Mouse (Mus musculus): ENCODE results near the gene Echs1.
A peak's percentile ranks its signal among the peaks of the same experiment; 100 is the strongest.

Gene Echs1

DNA sequence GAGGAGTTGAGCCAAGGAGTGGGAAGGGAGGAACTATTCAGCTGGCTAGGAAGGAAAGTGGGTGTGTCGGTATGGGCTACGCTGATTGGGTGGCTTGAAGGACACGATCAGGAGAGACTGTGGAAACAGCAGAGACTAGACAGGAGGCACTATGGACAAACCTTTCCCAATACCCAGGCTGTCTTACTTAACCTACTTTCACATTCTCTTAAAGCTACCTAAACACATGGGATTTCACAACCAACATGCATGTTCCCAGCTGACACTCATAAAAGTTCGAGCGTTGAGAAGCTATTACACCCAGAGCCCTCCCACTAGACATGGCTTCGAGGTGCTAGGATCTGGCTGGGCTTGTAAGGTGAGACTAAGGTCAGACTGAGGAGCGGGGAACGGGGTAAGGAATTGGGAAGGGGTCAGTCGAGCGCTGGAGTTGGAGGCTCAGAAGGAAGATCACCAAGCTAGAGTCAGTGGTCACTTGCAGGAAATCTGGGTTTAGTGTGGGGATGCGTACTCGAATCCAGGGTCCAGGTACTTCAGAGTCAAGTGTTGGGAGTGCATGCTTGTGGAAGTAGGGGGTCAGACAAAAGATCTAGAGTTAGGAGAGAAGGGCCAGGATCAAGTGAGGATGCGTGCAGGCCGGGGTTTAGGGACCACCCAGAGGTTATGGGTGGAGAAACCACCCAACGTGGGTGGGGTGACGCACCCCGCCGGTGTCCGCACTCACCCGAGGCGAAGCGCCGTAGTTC lies 520 bp downstream of the Echs1 start, which contains the start of gene Paox:
Paox (plus strand) TSS at position 217 of the 746 bp plus-strand sequence.
- peak; percentile 86 for DNase-seq

DNA sequence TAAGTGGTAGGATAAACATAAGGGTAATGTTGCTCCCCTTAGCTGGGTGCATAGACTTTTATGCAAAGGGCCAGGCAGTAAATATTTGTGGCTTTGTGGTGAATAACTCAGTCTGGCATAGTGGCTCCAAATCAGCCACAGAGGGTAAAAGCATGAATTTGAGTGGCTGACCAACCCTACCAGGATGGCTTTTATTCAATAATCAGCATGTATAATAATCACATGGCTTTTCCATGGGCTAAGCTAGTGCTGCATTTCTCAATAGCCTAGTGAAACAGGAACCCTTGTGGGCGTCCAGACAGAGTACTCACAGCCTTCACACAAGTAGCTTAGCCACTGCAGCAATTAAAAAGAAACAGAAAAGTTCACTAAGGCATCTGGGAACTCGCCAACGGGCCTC lies 4.3 kb downstream of the Echs1 start:
- DNase-seq: no peak

DNA sequence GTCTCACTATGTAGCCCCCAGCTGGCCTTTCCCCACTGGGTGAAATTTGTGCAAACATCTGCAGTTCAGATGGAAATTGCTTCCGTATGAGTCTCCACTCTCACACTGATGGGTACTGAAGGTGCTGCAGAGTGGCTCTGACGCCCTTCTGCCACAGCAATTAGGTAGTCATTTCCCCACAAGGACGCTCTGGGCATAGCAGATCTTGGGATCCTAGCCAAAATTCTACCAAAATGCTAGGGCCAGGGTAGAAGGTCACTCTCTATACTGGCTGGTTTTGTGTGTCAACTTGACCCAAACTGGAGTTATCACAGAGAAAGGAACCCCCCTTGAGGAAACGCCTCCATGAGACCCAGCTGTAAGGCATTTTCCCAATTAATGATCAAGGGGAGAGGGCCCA lies 12.3 kb downstream of the Echs1 start:
- DNase-seq: no peak

DNA sequence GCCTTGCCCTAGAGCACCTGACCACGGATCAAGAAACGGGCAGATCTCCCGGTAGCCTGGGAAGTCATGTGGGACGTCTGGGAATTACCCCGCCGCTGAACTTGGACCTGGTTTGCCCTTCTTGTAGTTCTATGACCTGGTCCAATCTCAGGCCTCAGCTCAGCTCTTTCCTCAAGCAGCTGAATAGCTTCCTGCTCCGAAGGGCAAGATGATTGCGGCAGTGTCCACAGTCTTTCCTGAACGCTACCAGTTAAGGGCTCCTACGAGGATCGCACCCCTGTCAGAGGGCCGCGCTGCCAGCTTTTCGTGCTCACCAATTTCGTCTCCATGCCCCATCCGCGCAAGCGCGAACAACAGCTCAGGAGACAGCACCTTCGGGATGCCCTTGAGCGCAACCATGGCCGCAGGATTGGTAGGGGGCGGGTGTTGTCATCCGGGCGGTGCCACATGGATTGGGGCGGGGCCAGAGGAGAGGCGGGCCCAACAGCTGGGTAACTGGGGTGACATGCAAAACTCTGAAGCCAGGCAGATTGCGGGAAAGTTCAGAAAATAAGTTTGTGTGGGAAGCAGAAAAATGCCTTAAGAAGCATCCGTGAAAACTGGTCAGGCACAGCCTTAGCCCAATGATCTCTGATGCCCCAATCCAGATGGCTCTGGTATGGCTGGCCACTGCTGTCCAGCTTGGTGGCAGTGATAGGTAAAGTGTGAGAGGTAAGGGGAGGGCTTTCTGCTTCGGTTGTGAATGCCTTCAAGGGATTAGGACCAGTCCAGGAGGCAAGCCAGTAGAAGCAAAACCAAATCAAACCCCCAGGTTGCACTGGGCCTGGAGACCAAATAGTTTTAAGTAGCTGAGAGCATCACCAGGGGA lies 14.0 kb downstream of the Echs1 start, which contains the start of gene Fuom:
Fuom (minus strand) TSS at position 449 of the 868 bp plus-strand sequence.
- DNase-seq: peak; percentile 95

DNA sequence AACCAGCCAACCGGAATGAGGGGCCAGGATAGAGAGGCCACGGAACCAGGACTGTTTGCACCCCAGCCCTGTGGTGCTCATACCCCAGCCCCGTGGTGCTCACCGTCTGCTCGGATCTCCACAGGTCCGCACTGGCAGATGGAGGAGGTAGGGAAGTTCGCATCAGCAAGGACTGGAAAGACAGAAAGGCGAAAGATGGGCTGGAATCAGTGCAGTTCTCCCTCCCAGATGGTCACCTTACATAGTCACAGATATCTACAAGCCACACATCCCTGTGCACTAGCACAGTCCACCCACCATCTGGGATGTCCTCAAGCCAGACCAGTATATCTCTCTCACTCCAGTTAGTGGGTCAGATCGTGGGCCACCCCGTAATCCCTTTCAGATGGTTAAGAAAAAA lies 14.8 kb downstream of the Echs1 start:
- no peak for DNase-seq

DNA sequence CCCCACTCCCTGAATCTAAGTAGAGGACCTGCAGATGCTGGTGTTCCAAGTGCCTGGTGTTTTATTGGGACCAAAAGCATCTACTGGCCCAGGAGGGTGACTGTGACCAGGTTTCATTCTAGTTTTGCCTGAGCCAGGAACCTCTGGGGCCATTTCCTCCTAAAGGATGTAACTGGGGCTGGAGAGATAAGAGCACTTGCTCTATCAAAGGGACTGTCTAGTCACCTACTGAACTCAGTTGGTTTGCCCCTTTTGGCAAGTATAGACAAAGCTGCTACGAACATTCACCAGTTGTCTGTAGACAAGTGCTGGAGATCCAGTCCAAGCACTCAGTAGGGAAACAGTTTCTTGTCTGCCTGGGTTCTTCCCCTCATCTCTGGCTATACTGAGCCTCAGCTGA lies 17.8 kb downstream of the Echs1 start:
- DNase-seq: no peak

DNA sequence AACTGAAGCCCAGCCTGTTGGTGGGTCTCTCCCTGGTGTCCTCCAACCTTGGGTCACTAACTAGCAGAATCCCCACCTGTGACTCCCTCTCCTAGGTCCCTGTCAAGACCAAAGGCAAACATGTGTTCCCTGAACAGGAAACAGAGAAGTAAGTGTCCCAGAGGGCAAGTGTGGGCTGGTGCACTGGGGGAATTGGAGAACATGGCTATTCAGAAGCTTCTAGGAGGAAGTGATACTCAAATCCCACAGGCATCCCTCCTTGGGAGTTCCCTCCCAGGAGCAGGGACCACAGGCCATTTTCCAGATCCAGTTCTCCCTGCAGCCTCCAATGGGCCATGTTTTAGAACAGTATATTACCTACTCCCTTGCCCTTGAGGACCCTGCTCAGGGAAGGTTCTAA lies 20.2 kb downstream of the Echs1 start:
- no peak for DNase-seq

DNA sequence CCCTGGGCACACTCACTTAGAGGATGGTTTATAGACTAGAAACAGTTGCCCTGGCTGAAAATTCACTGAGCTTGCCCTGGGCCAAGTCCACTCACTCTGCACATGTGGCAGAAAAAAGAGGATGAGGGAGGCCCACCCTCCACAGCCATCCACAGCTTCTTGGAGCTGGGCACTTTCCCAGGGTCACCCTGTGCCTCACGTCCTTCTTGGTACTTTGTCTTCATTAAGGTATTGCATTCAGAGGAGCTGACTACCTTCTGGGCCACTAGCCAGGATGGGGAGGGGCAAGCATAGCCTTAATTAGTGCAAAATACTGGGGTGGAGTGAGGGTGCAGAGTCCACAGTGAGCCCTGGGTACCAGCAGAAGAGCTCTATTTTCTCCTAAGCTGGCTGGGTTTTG lies 20.7 kb downstream of the Echs1 start:
- DNase-seq: peak; percentile 91

DNA sequence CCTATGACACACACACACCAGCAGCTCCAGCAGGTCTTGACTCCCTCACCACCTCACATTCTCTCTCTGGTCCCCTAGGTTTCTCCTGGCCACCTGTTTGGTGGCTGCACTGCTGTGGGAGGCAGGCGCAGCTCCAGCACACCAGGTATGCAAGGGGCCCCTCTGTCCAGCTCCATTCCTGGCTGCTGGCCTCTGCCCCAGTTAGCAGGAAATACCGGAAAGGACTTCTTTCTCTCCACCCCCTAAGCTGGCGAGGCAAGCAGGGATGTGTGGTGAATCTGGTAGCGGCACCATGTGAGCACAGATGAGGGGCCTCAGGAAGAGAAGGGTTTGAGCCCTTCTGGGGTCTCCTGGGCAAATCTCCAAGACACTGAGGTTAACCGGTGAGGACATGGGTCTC lies 21.3 kb downstream of the Echs1 start:
- no peak for DNase-seq

DNA sequence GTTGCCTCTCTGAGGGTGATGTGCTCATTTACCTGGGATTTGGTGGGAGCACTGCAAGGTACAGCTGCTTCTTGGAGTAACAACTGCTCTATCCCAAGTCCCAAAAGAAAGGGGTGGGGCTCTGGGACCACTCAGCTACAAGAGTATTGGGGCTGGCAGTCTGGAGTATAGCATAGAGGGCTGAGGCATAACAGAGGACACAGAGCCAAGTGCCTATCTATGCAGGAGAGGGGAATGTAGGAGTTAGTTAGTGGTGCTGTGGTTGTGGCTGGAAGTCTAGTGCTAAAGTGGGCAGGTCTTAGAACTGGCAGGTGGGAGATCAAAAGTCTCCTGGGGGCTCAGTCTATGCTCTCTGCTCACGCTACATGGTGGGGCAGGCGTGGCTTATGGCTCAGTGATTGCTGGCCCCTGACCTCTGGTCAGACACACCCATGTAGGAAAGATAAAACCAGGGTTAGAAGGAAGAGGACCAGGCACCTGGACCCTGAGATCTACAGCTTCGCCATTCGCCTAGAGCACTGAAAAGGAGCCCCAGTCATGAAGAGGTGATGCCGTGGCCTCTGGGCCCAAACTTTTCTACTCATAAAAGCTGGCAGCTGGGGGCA lies 23.2 kb downstream of the Echs1 start, which contains the start of gene Prap1:
Prap1 (plus strand) TSS at position 472 of the 605 bp plus-strand sequence.
- DNase-seq: no peak

DNA sequence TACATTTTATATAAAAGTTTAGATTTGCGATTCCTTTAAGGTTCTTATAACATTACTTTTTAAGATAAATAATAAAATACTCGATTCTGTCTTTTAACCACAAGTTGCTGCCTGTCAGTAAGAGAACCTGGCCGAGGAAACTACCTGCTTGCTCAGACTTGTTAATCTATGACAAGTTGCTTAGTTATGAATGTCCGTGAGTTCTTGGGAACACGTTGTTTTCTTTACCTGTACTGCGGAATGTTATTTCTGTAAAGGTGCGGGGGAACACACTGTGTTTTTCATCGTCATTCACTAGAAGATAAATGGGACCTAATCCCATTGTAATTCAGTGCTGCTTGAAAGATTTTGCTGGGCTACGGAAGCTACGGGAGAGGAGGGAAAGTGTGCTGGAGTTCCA lies 25.7 kb downstream of the Echs1 start:
- no peak for DNase-seq

DNA sequence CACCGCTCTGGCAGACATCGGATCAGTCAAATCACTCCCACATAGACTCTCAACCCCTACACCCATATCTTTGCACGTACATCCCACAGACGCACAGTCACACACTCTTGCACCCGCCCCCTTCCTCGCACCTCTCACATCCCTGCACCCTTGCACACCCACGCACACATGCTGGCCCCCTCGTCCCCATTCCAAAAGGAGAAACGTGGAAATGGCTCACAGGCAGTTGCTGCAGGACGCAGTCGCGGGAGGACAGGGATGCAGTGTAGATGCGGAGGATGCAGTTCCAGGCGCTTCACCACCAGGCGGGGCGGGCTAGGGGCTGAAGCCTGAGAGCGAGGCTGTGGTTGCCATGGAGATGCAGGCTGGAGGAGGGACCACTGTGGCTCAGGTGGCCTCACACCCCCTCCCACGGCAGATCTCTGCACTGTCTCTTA lies 34.0 kb downstream of the Echs1 start, which contains the start of gene Caly:
Caly (minus strand) TSS at position 307 of the 437 bp plus-strand sequence.
- DNase-seq: no peak

DNA sequence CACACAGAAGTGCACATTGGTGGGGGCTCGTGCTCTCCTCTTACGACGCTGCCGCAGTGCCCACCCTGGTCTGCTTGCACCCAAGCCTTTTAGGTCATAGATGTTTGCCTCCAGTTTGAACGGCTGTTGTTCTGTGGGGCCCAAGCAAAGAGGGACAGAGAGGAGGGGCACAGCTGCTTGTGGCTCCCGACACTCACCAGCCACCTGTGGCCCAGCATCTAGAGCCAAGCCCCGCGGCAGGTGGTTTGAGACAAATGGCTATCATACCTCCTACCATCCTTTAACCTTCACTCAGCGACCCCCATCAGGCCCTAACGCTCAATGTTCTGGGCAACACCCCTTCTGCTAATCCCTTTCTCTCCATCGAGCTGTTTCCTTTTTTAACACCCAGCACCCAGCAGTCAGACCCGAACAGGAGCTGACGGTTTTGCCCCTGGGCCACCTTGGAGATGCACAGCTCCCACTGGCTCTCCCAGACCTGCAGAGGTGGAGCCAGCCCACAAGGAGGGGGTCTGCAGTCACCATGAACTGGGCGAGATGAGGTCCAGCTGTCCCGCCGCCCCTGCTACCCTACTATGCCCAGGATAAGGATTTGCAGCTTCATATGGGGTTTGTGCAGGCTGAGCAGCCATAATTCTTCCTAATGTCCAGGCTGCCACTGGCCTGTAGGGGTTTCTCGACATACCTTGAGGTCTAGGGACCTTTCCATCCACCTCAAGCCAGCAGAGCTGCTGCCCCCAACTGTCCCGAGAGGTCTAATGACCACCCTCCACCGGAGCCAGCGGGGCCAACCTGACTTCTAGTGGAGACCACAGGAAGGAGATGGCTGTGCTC lies 34.7 kb downstream of the Echs1 start:
- no peak for DNase-seq

DNA sequence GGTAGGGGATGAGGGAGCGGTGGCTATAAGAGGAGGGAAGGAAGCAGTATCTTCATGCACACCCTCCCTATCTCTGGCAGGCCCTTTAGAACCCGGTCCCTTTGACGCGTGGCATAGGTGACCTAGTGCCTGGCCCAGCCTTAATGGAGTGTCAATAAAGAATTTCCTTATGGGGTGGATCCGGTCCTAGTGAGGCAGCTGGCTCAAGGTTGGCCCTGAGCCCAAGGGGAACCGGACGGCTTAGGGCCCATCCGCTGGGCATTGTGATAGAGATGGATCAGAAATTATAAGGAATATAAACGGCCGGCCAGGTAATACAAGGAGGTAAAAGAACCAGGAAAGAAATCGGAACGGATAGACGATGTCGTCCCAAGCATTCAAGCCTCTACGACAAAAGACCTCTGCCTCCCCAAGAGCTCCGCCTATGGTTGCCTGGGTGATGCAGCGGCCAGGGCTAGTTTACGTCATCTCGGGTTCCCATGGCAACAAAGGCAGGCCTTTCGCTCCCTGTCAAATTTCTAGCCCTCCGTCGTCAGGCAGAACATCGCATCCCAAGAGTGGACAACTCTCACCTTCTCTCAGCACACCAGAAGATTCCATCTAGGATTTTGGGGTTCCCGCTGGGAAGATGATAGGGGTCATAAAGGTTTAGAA lies 35.6 kb downstream of the Echs1 start:
- peak; percentile 58 for DNase-seq

DNA sequence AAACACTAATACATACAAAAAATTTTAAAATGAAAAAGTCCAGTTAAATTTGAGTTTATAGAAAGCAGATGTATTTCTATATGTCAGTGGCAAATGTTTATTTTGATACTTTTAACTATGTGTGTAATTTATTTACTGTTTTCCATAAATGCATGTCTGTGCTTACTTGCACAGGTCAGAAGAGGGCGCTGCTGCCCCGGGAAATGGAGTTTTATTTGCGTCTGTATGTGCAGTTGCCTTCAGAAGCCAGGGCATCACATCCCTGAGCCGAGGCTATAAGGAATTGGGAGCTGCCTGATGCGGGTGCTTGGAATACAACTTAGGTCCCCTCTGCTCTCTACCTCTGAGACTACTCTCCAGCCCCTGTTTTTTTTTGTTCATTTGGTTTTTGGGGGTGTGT lies 37.6 kb downstream of the Echs1 start:
- DNase-seq: peak; percentile 62

DNA sequence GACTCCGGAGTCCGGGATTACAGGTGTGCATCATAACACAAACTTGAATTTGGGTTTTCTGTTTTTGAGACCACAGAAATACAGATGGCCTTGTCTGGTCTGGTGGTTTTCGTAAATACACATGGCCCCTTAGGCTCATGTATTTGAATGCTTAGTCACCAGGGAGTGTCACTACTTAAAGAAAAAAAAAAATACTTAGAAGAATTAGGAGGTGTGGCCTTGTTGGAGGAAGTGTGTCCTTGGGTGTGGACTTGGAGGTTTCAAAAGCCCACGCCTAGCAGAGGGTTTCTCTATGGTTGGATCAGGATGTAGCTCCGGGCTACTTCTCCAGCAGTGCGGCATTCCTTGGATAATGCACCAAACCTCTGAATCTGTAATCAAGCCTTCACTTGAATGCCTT lies 38.6 kb downstream of the Echs1 start:
- no peak for DNase-seq

DNA sequence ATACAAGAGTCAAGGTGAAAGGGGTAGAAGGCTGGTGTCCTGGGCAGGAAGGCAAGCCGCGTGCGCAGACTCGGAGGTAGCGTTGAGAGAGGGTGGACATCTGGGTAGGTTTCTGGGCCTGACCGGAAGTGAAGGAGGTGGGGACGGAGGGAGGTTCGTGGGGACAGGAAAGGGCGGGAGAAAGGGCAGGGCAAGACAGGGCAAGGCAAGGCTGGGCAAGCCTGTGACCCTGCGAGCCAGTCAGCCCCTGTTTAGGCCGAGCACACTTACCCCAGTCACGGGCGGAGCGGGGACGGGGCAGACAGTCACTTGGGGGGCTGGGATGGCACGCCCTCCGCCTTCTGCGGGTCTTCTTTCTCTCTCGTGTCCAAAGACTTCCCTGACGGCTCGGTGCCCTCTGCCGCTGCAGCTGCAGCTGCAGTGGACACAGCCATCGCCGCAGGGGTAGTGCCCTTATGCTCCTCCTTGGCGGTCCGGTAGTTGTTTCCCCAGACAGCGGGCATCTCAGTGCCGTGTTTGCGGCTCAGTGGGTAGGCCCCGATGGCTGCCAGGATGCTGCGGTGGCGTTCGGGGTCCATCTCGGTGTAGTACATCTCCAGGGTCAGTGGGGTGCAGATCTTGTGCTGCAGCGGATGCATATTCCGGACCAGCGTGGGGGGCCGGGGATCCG lies 46.1 kb downstream of the Echs1 start:
- no peak for DNase-seq

DNA sequence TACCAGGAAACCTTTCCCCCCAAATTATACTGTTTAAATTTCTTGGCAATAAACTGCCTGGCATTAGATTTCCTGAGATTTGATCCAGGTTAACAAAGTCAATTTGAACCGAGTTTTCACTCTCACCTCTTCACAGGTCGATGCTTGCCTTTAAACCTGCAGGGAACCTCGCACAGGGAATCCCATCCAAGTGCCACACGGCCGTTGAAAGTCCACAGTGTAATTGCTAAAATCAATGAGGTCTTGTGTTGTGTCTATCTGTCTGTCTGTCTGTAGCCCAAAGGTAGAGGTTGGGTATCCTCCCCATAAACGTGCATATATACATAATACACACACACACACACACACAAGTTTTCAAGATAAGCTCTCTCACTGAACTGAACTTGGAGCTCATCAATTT lies 48.9 kb downstream of the Echs1 start:
- DNase-seq: no peak

DNA sequence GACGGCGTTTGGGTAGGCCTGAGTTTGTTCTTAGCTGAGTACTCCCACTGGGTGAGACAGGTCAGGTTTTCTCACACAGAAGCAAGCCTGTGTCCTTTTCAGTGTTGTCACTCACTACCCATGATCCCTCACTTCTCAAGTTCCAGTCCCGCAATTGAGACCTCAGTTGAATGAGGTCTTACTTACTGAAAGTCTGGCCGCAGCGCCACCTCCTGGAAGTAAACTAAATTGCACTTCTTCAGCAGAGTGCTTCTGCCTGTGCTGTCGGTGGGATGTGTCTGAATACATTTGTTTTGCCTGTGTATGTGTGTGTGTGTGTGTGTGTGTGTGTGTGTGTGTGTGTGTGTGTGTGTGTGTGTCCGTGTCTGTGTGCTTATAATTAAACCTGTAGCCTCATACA lies 53.2 kb downstream of the Echs1 start:
- peak; percentile 72 for DNase-seq

DNA sequence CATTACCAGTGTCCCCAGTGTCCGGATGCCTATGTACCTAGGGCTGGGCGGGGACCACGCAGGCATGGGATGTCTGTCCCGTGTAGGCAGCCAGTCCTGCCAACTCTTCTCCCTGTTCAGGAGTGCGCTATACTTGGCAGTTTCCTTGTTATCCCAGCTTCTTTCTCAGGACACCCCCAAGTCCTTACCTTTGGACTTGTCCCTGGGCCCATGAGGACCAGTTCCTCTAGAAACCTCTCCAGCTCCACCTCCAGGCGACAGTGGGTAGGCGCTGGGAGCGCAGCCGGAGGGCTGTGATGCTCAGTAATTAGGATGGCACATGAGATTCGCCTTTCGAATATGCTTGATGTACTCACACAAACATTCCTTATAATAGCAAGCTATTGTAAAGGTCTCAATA lies 54.0 kb downstream of the Echs1 start:
- peak; percentile 33 for DNase-seq

DNA sequence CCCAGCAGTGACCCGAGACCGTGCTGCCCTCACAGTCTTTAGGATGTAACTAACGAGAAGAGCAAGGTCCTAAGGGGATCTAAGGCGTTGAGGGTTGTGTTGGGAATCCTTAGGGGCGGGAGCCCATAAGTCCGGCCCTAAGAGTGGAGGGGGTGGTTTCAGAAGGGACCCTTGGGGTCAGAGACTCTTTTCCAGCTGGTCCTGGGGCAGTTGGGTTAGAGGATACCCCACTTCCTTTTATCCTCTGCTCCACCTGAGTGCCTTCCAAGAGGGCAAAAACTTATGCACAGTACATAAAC lies 54.5 kb downstream of the Echs1 start:
- DNase-seq: no peak

Measured in kidney, adult 9 months (tissue).